Mouse (Mus musculus): ENCODE results near the gene Apoh.

- no peak for TF ChIP-seq POLR2A (IDR thresholded peaks at IDR 0.05; ENCODE audit: borderline replicate concordance, extremely low read depth, low read depth, low read length)
- TF ChIP-seq CTCF (IDR thresholded peaks at IDR 0.05; ENCODE audit: insufficient read depth, low read length): no peak
Observed at GRCm38 (mm10) chr11:108429076-108429475, 85.9 kb downstream of the Apoh start.
